Mouse (Mus musculus): ENCODE results near the gene Tub. TPM values are rescaled to one million over a fixed set of nuclear protein-coding genes. Genes with fewer than 3 reads are reported as not detected.

The Tub gene
- total RNA-seq, 2 experiments from 2014 or later: not detected

Other genes with a start within 250 kb of the Tub start
- gene Olfr512, start 237.0 kb upstream of the Tub start, total RNA-seq (2015; ENCODE audit: low replicate concordance): not detected in 2 replicates
- not detected in 2 replicates for gene Olfr512, start 237.0 kb upstream of the Tub start, total RNA-seq (2017; ENCODE audit: low replicate concordance)
- gene Olfr513, start 199.4 kb upstream of the Tub start, total RNA-seq (2015; ENCODE audit: low replicate concordance): not detected in 2 replicates
- gene Olfr513, start 199.4 kb upstream of the Tub start, total RNA-seq (2017; ENCODE audit: low replicate concordance): not detected in 2 replicates
- gene Olfr514, start 124.3 kb upstream of the Tub start, total RNA-seq (2015; ENCODE audit: low replicate concordance): not detected in 2 replicates
- gene Olfr514, start 124.3 kb upstream of the Tub start, total RNA-seq (2017; ENCODE audit: low replicate concordance): not detected in 2 replicates
- gene Olfr516, start 99.8 kb upstream of the Tub start, total RNA-seq (2015; ENCODE audit: low replicate concordance): not detected in 2 replicates
- not detected in 2 replicates for gene Olfr516, start 99.8 kb upstream of the Tub start, total RNA-seq (2017; ENCODE audit: low replicate concordance)
- not detected in 2 replicates for gene Olfr517, start 78.0 kb upstream of the Tub start, total RNA-seq (2015; ENCODE audit: low replicate concordance)
- gene Olfr517, start 78.0 kb upstream of the Tub start, total RNA-seq (2017; ENCODE audit: low replicate concordance): not detected in 2 replicates
- gene Olfr518, start 65.3 kb upstream of the Tub start, total RNA-seq (2015; ENCODE audit: low replicate concordance): not detected in 2 replicates
- not detected in 2 replicates for gene Olfr518, start 65.3 kb upstream of the Tub start, total RNA-seq (2017; ENCODE audit: low replicate concordance)
- gene Olfr519, start 55.9 kb upstream of the Tub start, total RNA-seq (2015; ENCODE audit: low replicate concordance): not detected in 2 replicates
- not detected in 2 replicates for gene Olfr519, start 55.9 kb upstream of the Tub start, total RNA-seq (2017; ENCODE audit: low replicate concordance)
- not detected in 2 replicates for gene Nlrp10, start 20.2 kb upstream of the Tub start, total RNA-seq (2015; ENCODE audit: low replicate concordance)
- gene Nlrp10, start 20.2 kb upstream of the Tub start, total RNA-seq (2017; ENCODE audit: low replicate concordance): 0.14 TPM in 1 of 2 replicates, not detected in the other
- 51.3 and 67.7 TPM in 2 replicates for gene Eif3f, start 15.9 kb upstream of the Tub start, total RNA-seq (2015; ENCODE audit: low replicate concordance)
- gene Eif3f, start 15.9 kb upstream of the Tub start, total RNA-seq (2017; ENCODE audit: low replicate concordance): 19.4 and 26.1 TPM in 2 replicates
- not detected in 2 replicates for gene Ric3, start 133.0 kb downstream of the Tub start, total RNA-seq (2015; ENCODE audit: low replicate concordance)
- gene Ric3, start 133.0 kb downstream of the Tub start, total RNA-seq (2017; ENCODE audit: low replicate concordance): 0.26 TPM in 1 of 2 replicates, not detected in the other
- gene Lmo1, start 224.9 kb downstream of the Tub start, total RNA-seq (2015; ENCODE audit: low replicate concordance): 7.1 and 10.2 TPM in 2 replicates
- 1.3 TPM in 1 of 2 replicates, not detected in the other for gene Lmo1, start 224.9 kb downstream of the Tub start, total RNA-seq (2017; ENCODE audit: low replicate concordance)

Measured in erythroblast, adult 5-6 weeks (primary cell).